Mouse (Mus musculus): ENCODE data around the gene Tbc1d16. TPM values are rescaled to one million over a fixed set of nuclear protein-coding genes. Genes with fewer than 3 reads are reported as not detected.
A peak's percentile ranks its signal among the peaks of the same experiment; 100 is the strongest.

The Tbc1d16 gene
- polyA plus RNA-seq, 1 experiment from 2014 or later, result 54.6 TPM

- Histone ChIP-seq H3K9ac (replicated peaks; ENCODE audit: low read depth, low read length) (no peak overlapping the region), H3K4me3 (replicated peaks; ENCODE audit: low read length) (no peak overlapping the region), H3K36me3 (ENCODE audit: control insufficient read depth, insufficient read depth) (peaks cover 6% of the 10 kb centered on the region), H3K27ac (ENCODE audit: low read length) (no peak overlapping the region), H3K4me2 (ENCODE audit: low read length) (no peak overlapping the region), H3K4me1 (replicated peaks; ENCODE audit: control insufficient read depth, insufficient read depth, low read length) (peaks cover 4% of the 10 kb centered on the region), H3K9me3 (ENCODE audit: control insufficient read depth, low read length) (no peaks in the 10 kb centered on the region), H3K27me3 (replicated peaks; ENCODE audit: control insufficient read depth, insufficient read depth, low read length) (no peaks in the 10 kb centered on the region)
- WGBS, result 44% methylated on average over 16 of the region's 16 CpGs
- no peak for ATAC-seq
These were observed 83.4 kb downstream of the Tbc1d16 start for GRCm38 (mm10) chr11:119144801-119145475.

GRCm38 (mm10) chr11:119143376-119144002 is 84.8 kb downstream of the Tbc1d16 start:
- 89% methylated on average over 16 of the region's 16 CpGs for WGBS
- Histone ChIP-seq H3K4me1 (replicated peaks; ENCODE audit: control insufficient read depth, insufficient read depth, low read length) (peaks cover 4% of the 10 kb centered on the region), H3K4me2 (ENCODE audit: low read length) (no peak overlapping the region), H3K4me3 (replicated peaks; ENCODE audit: low read length) (no peak overlapping the region), H3K9me3 (ENCODE audit: control insufficient read depth, low read length) (no peaks in the 10 kb centered on the region), H3K36me3 (ENCODE audit: control insufficient read depth, insufficient read depth) (no peaks in the 10 kb centered on the region; the same call in 1 of the 2 replicates), H3K27ac (ENCODE audit: low read length) (no peak overlapping the region), H3K27me3 (replicated peaks; ENCODE audit: control insufficient read depth, insufficient read depth, low read length) (no peaks in the 10 kb centered on the region), H3K9ac (replicated peaks; ENCODE audit: low read depth, low read length) (no peak overlapping the region)
- no peak for ATAC-seq

GRCm38 (mm10) chr11:119142615-119143014 is 85.7 kb downstream of the Tbc1d16 start:
- no peaks in the 10 kb centered on the region for H3K27me3 ChIP-seq (replicated peaks; ENCODE audit: control insufficient read depth, insufficient read depth, low read length)
- no peaks in the 10 kb centered on the region for H3K36me3 ChIP-seq (ENCODE audit: control insufficient read depth, insufficient read depth)
- ATAC-seq, result no peak
- H3K4me2 ChIP-seq (ENCODE audit: low read length), result no peak overlapping the region
- H3K27ac ChIP-seq (ENCODE audit: low read length), result no peak overlapping the region
- peaks cover 4% of the 10 kb centered on the region for H3K4me1 ChIP-seq (replicated peaks; ENCODE audit: control insufficient read depth, insufficient read depth, low read length)
- no peaks in the 10 kb centered on the region for H3K9me3 ChIP-seq (ENCODE audit: control insufficient read depth, low read length)
- 94% methylated on average over 8 of the region's 8 CpGs for WGBS
- no peak overlapping the region for H3K4me3 ChIP-seq (replicated peaks; ENCODE audit: low read length)
- no peak overlapping the region for H3K9ac ChIP-seq (replicated peaks; ENCODE audit: low read depth, low read length)

GRCm38 (mm10) chr11:119139026-119139425 is 89.3 kb downstream of the Tbc1d16 start:
- Histone ChIP-seq H3K9me3 (ENCODE audit: control insufficient read depth, low read length) (no peaks in the 10 kb centered on the region), H3K4me3 (replicated peaks; ENCODE audit: low read length) (no peak overlapping the region), H3K36me3 (ENCODE audit: control insufficient read depth, insufficient read depth) (no peaks in the 10 kb centered on the region), H3K27me3 (replicated peaks; ENCODE audit: control insufficient read depth, insufficient read depth, low read length) (no peaks in the 10 kb centered on the region), H3K4me1 (replicated peaks; ENCODE audit: control insufficient read depth, insufficient read depth, low read length) (peaks cover 5% of the 10 kb centered on the region; the same call in 1 of the 2 replicates), H3K27ac (ENCODE audit: low read length) (no peak overlapping the region), H3K9ac (replicated peaks; ENCODE audit: low read depth, low read length) (no peak overlapping the region), H3K4me2 (ENCODE audit: low read length) (no peak overlapping the region)
- 88% methylated on average over 6 of the region's 6 CpGs for WGBS
- no peak for ATAC-seq

GRCm38 (mm10) chr11:119138205-119138604 is 90.1 kb downstream of the Tbc1d16 start:
- Histone ChIP-seq H3K27ac (ENCODE audit: low read length) (no peak overlapping the region), H3K9me3 (ENCODE audit: control insufficient read depth, low read length) (no peaks in the 10 kb centered on the region), H3K4me2 (ENCODE audit: low read length) (no peak overlapping the region), H3K36me3 (ENCODE audit: control insufficient read depth, insufficient read depth) (no peaks in the 10 kb centered on the region), H3K4me1 (replicated peaks; ENCODE audit: control insufficient read depth, insufficient read depth, low read length) (peaks cover 9% of the 10 kb centered on the region), H3K27me3 (replicated peaks; ENCODE audit: control insufficient read depth, insufficient read depth, low read length) (no peaks in the 10 kb centered on the region), H3K4me3 (replicated peaks; ENCODE audit: low read length) (no peak overlapping the region), H3K9ac (replicated peaks; ENCODE audit: low read depth, low read length) (no peak overlapping the region)
- no peak for ATAC-seq
- WGBS, result 83% methylated on average over 9 of the region's 9 CpGs

GRCm38 (mm10) chr11:119134586-119134985 is 93.7 kb downstream of the Tbc1d16 start:
- H3K9ac ChIP-seq (replicated peaks; ENCODE audit: low read depth, low read length), result no peak overlapping the region
- no peaks in the 10 kb centered on the region for H3K9me3 ChIP-seq (ENCODE audit: control insufficient read depth, low read length)
- H3K27ac ChIP-seq (ENCODE audit: low read length), result no peak overlapping the region
- no peak for ATAC-seq
- WGBS, result 6% methylated on average over 17 of the region's 17 CpGs
- 0 out of 2 replicates have a peak overlapping the region, but pooled peaks have one; percentile 12 for H3K4me2 ChIP-seq (ENCODE audit: low read length)
- H3K27me3 ChIP-seq (replicated peaks; ENCODE audit: control insufficient read depth, insufficient read depth, low read length), result no peaks in the 10 kb centered on the region
- H3K36me3 ChIP-seq (ENCODE audit: control insufficient read depth, insufficient read depth), result no peaks in the 10 kb centered on the region
- H3K4me1 ChIP-seq (replicated peaks; ENCODE audit: control insufficient read depth, insufficient read depth, low read length), result peaks cover 17% of the 10 kb centered on the region
- H3K4me3 ChIP-seq (replicated peaks; ENCODE audit: low read length), result no peak overlapping the region

- H3K27me3 ChIP-seq (replicated peaks; ENCODE audit: control insufficient read depth, insufficient read depth, low read length), result no peaks in the 10 kb centered on the region
- no peaks in the 10 kb centered on the region for H3K9me3 ChIP-seq (ENCODE audit: control insufficient read depth, low read length)
- H3K9ac ChIP-seq (replicated peaks; ENCODE audit: low read depth, low read length), result no peak overlapping the region
- peaks cover 24% of the 10 kb centered on the region for H3K4me1 ChIP-seq (replicated peaks; ENCODE audit: control insufficient read depth, insufficient read depth, low read length)
- no peak overlapping the region for H3K4me3 ChIP-seq (replicated peaks; ENCODE audit: low read length)
- 73% methylated on average over 5 of the region's 5 CpGs for whole genome bisulfite sequencing
- no peak overlapping the region for H3K27ac ChIP-seq (ENCODE audit: low read length)
- H3K36me3 ChIP-seq (ENCODE audit: control insufficient read depth, insufficient read depth), result no peaks in the 10 kb centered on the region
- ATAC-seq, result no peak
- no peak overlapping the region for H3K4me2 ChIP-seq (ENCODE audit: low read length)
These were observed 94.7 kb downstream of the Tbc1d16 start for GRCm38 (mm10) chr11:119133437-119134221.

GRCm38 (mm10) chr11:119132198-119133035 is 95.9 kb downstream of the Tbc1d16 start:
- ATAC-seq, result no peak
- Histone ChIP-seq H3K27ac (ENCODE audit: low read length) (no peak overlapping the region), H3K9ac (replicated peaks; ENCODE audit: low read depth, low read length) (no peak overlapping the region), H3K27me3 (replicated peaks; ENCODE audit: control insufficient read depth, insufficient read depth, low read length) (no peaks in the 10 kb centered on the region), H3K4me2 (ENCODE audit: low read length) (no peak overlapping the region), H3K4me1 (replicated peaks; ENCODE audit: control insufficient read depth, insufficient read depth, low read length) (peaks cover 36% of the 10 kb centered on the region), H3K4me3 (replicated peaks; ENCODE audit: low read length) (no peak overlapping the region), H3K9me3 (ENCODE audit: control insufficient read depth, low read length) (no peaks in the 10 kb centered on the region), H3K36me3 (ENCODE audit: control insufficient read depth, insufficient read depth) (no peaks in the 10 kb centered on the region)
- WGBS, result 71% methylated on average over 14 of the region's 14 CpGs

Data from forebrain, embryonic 16.5 days (tissue).